Mouse (Mus musculus) limb, embryonic 15.5 days (tissue): Measurements from ENCODE around the gene Klhl34. TPM values are rescaled to one million over a fixed set of nuclear protein-coding genes. Genes with fewer than 3 reads are reported as not detected.
A peak's percentile ranks its signal among the peaks of the same experiment; 100 is the strongest.

Experiments used
- ATAC-seq: fragments of 200-750 bp; cut with Nextera tagmentation; 2 replicates; pipeline ENCODE4 v1.8.0; 2017; ENCODE audit warnings: low read depth, moderate TSS enrichment; ENCODE audit not compliant: insufficient number of reproducible peaks, low FRiP score, low TSS enrichment
- H3K27ac ChIP-seq: fragments of 300-500 bp; sonication (generic); 2 replicates; pipeline ENCODE4 v1.5.1; 2015; ENCODE audit warnings: moderate library complexity, mild to moderate bottlenecking, inconsistent platforms
- H3K27me3 ChIP-seq: fragments of 300-500 bp; sonication (generic); 2 replicates; pipeline ENCODE4 v1.6.1; 2015; ENCODE audit warnings: inconsistent platforms
- H3K36me3 ChIP-seq: fragments of 300-500 bp; sonication (generic); 2 replicates; pipeline ENCODE4 v1.6.1; 2015; ENCODE audit warnings: inconsistent platforms
- H3K4me1 ChIP-seq: fragments of 300-500 bp; sonication (generic); 2 replicates; pipeline ENCODE4 v1.6.1; 2015; ENCODE audit warnings: inconsistent platforms
- H3K4me2 ChIP-seq: fragments of 300-500 bp; sonication (generic); 2 replicates; pipeline ENCODE4 v1.6.1; 2015; ENCODE audit warnings: mild to moderate bottlenecking, inconsistent platforms
- H3K4me3 ChIP-seq: fragments of 300-500 bp; sonication (generic); 2 replicates; pipeline ENCODE4 v1.5.1; 2015; ENCODE audit warnings: mild to moderate bottlenecking, inconsistent platforms
- H3K9ac ChIP-seq: fragments of 300-500 bp; sonication (generic); 2 replicates; pipeline ENCODE4 v1.6.1; 2015; ENCODE audit warnings: inconsistent platforms
- H3K9me3 ChIP-seq: fragments of 300-500 bp; sonication (generic); 2 replicates; pipeline ENCODE4 v1.6.1; 2016; ENCODE audit warnings: inconsistent platforms
- WGBS: fragments of 180-500 bp; shearing (Covaris S2); methylation state at CpG from one replicate; pipeline ENCODE4 v1.1.7; 2015; 5-methylcytosine and 5-hydroxymethylcytosine counted together
- polyA plus RNA-seq: library from polyadenylated mRNA; unstranded; fragments of >200 nt; fragmentation: Nextera tagmentation; extraction: Ambion mirVana; gene quantifications from 2 replicates; pipeline ENCODE4 v1.2.1, GENCODE M21; 2015

Klhl34 gene
- 0.46 and 0.87 TPM in 2 replicates for polyA plus RNA-seq

- no peaks in the 10 kb centered on the region for H3K36me3 ChIP-seq
- 33% methylated on average over 28 of the region's 28 CpGs for WGBS
- peaks cover 27% of the 10 kb centered on the region for H3K27me3 ChIP-seq
- H3K27ac ChIP-seq, result no peak within 1 kb of the TSS
- peak within 1 kb of the TSS; percentile 55 for H3K4me2 ChIP-seq
- peaks cover 8% of the 10 kb centered on the region; the same call in 1 of the 2 replicates for H3K4me1 ChIP-seq
- peak within 1 kb of the TSS; percentile 23 for H3K4me3 ChIP-seq
- H3K9me3 ChIP-seq, result no peaks in the 10 kb centered on the region
- 0 out of 2 replicates have a peak, but pooled peaks have one; percentile 30 for ATAC-seq
- H3K9ac ChIP-seq, result no peak within 1 kb of the TSS
Measured at GRCm38 (mm10) chrX:157818207-157818920, at the start of gene Klhl34. Gene Klhl34 (plus strand): TSS chrX:157818435.

GRCm38 (mm10) chrX:157801669-157802068 lies 16.6 kb upstream of the Klhl34 start:
- Histone ChIP-seq H3K4me3 (no peak overlapping the region), H3K27me3 (no peaks in the 10 kb centered on the region), H3K9ac (no peak overlapping the region), H3K9me3 (no peaks in the 10 kb centered on the region), H3K4me2 (no peak overlapping the region), H3K36me3 (no peaks in the 10 kb centered on the region), H3K27ac (no peak overlapping the region), H3K4me1 (no peaks in the 10 kb centered on the region)
- whole genome bisulfite sequencing, result 90% methylated on average over 2 of the region's 2 CpGs
- no peak for ATAC-seq

- Histone ChIP-seq H3K36me3 (no peaks in the 10 kb centered on the region), H3K4me1 (no peaks in the 10 kb centered on the region), H3K27me3 (no peaks in the 10 kb centered on the region), H3K4me3 (no peak overlapping the region), H3K9me3 (no peaks in the 10 kb centered on the region), H3K9ac (no peak overlapping the region), H3K27ac (no peak overlapping the region), H3K4me2 (no peak overlapping the region)
- WGBS, result 47% methylated on average over 1 of the region's 1 CpGs
- no peak for ATAC-seq
Measured at GRCm38 (mm10) chrX:157809721-157810120, 8.5 kb upstream of the Klhl34 start.

GRCm38 (mm10) chrX:157817571-157818206 lies 546 bp upstream of the Klhl34 start:
- no peak for ATAC-seq
- Histone ChIP-seq H3K27me3 (peaks cover 27% of the 10 kb centered on the region), H3K9ac (no peak overlapping the region), H3K9me3 (no peaks in the 10 kb centered on the region), H3K4me1 (peaks cover 8% of the 10 kb centered on the region; the same call in 1 of the 2 replicates), H3K36me3 (no peaks in the 10 kb centered on the region), H3K4me3 (peak overlapping the region; percentile 23), H3K27ac (no peak overlapping the region), H3K4me2 (peak overlapping the region; percentile 55)
- 20% methylated on average over 31 of the region's 31 CpGs for WGBS

GRCm38 (mm10) chrX:157818921-157819260 lies 656 bp downstream of the Klhl34 start:
- no peak overlapping the region for H3K4me2 ChIP-seq

GRCm38 (mm10) chrX:157829983-157830382 lies 11.7 kb downstream of the Klhl34 start:
- H3K36me3 ChIP-seq, result no peaks in the 10 kb centered on the region
- no peak overlapping the region for H3K4me2 ChIP-seq
- WGBS, result 71% methylated on average over 4 of the region's 4 CpGs

More at GRCm38 (mm10) chrX:157818921-157819260, 656 bp downstream of the Klhl34 start:
- Histone ChIP-seq H3K4me1 (peaks cover 8% of the 10 kb centered on the region; the same call in 1 of the 2 replicates), H3K36me3 (no peaks in the 10 kb centered on the region), H3K9me3 (no peaks in the 10 kb centered on the region), H3K9ac (no peak overlapping the region), H3K27me3 (peaks cover 27% of the 10 kb centered on the region), H3K4me3 (no peak overlapping the region), H3K27ac (no peak overlapping the region)
- no peak for ATAC-seq
- 84% methylated on average over 13 of the region's 13 CpGs for WGBS

More at GRCm38 (mm10) chrX:157829983-157830382, 11.7 kb downstream of the Klhl34 start:
- no peaks in the 10 kb centered on the region for H3K9me3 ChIP-seq
- no peak overlapping the region for H3K9ac ChIP-seq
- ATAC-seq, result no peak
- H3K4me1 ChIP-seq, result no peaks in the 10 kb centered on the region
- H3K4me3 ChIP-seq, result no peak overlapping the region
- no peak overlapping the region for H3K27ac ChIP-seq
- H3K27me3 ChIP-seq, result no peaks in the 10 kb centered on the region

Other genes with a start within 250 kb of the Klhl34 start
- 1.5 and 3.2 TPM in 2 replicates for gene Yy2, start 249.4 kb upstream of the Klhl34 start, polyA plus RNA-seq
- gene Mbtps2, start 219.7 kb upstream of the Klhl34 start, polyA plus RNA-seq, result 19.4 and 20.7 TPM in 2 replicates
- 41.3 and 95.4 TPM in 2 replicates for gene Smpx, start 119.5 kb upstream of the Klhl34 start, polyA plus RNA-seq
- 1.6 and 1.8 TPM in 2 replicates for gene Cnksr2, start 224.9 kb downstream of the Klhl34 start, polyA plus RNA-seq